Mouse (Mus musculus): ENCODE measurements around the gene Wdr11. TPM values are rescaled to one million over a fixed set of nuclear protein-coding genes. Genes with fewer than 3 reads are reported as not detected.

The Wdr11 gene
- total RNA-seq, 2 experiments from 2014 or later, result 1.9 to 2.5 TPM

- no peak for ATAC-seq (replicated peaks; ENCODE audit: low FRiP score, poor library complexity, severe bottlenecking)
These were observed 86.8 kb downstream of the Wdr11 start for GRCm38 (mm10) chr7:129678431-129678830.

DNA sequence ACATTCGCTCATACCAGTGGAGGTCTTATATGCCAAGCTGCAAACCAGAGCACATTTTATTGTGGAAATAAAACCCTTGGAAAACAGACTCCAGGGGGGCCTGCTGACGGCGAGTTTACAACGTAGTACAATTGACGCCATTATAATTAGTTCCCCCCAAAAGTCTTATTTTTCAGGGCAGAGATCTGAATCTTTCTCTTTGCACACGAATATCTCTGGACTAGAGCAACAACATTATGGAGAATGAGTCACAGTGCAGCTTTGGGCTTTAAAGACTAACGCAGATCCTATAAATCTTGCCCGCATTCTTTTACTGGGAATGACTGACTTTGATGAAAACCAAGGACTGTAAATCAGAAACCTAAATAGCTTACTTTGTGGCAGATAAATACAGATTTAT lies 87.3 kb downstream of the Wdr11 start:
- no peak for ATAC-seq (replicated peaks; ENCODE audit: low FRiP score, poor library complexity, severe bottlenecking)

- no peak for ATAC-seq (replicated peaks; ENCODE audit: low FRiP score, poor library complexity, severe bottlenecking)
These were observed 89.0 kb downstream of the Wdr11 start for GRCm38 (mm10) chr7:129680534-129681210.

DNA sequence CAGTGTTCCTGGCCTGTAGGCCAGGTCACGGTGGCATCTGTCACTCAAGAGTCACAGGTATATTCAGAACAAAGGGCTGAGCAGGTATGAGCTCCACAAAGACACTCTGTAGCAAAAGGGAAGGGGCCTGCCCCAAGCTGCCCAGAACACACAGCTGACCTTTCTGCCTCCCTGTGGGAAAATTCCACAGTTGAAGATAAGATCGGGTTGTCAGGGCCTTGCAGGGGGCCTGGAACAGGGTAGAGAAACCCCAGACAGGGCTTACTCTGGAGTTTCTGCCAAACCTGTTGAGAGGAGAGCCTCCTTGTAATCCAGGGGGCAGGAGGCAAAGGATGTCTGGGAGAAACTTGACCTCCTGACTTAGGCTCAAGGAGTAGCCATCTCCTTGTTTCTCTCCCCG lies 90.9 kb downstream of the Wdr11 start:
- no peak for ATAC-seq (replicated peaks; ENCODE audit: low FRiP score, poor library complexity, severe bottlenecking)

DNA sequence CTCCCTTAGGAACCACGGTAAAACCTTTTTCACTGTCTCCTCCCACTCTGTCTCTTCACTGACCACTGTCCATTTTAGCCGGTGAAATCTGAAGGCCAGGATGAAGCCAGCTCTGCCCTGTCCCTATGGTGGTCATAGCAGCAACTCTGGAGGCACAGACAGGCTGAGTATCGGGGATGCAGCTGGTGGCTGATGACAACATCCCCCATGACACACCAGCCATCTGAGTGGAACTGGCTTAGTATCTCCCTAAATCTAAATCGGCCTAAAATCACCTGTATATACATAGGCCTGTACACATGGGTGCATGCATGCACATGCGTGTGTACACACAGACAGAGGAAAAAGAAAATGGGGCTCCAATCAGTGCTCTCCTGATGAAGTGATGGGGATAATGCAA lies 93.7 kb downstream of the Wdr11 start:
- no peak for ATAC-seq (replicated peaks; ENCODE audit: low FRiP score, poor library complexity, severe bottlenecking)
